Mouse (Mus musculus) midbrain, embryonic 14.5 days (tissue): ENCODE data around the gene Fam83g. TPM values are rescaled to one million over a fixed set of nuclear protein-coding genes. Genes with fewer than 3 reads are reported as not detected.

ENCODE experiments used
- ATAC-seq: fragments of 200-750 bp; cut with Nextera tagmentation; 2 replicates; pipeline ENCODE4 v1.8.0; 2017; ENCODE audit warnings: moderate number of reproducible peaks, moderate library complexity; ENCODE audit not compliant: low FRiP score, low TSS enrichment
- DNase-seq: peaks from one replicate; pipeline ENCODE4 v3.0.0-alpha.2; 2015
- H3K27ac ChIP-seq: fragments of 300-500 bp; sonication (generic); replicated peaks from 2 replicates; pipeline ENCODE4 v1.5.1; 2014; ENCODE audit warnings: mild to moderate bottlenecking, low read depth, low read length, moderate library complexity
- H3K27me3 ChIP-seq: fragments of 300-500 bp; sonication (generic); 2 replicates; pipeline ENCODE4 v1.6.1; 2014; ENCODE audit warnings: low read length, control low read depth, mixed read lengths; ENCODE audit not compliant: control insufficient read depth, insufficient read depth
- H3K36me3 ChIP-seq: fragments of 300-500 bp; sonication (generic); 2 replicates; pipeline ENCODE4 v1.6.1; 2014; ENCODE audit warnings: low read length, control low read depth; ENCODE audit not compliant: control insufficient read depth, insufficient read depth
- H3K4me1 ChIP-seq: fragments of 300-500 bp; sonication (generic); 2 replicates; pipeline ENCODE4 v1.6.1; 2014; ENCODE audit warnings: mild to moderate bottlenecking, antibody characterized with exemption, low read length, control low read depth; ENCODE audit not compliant: control insufficient read depth, insufficient read depth
- H3K4me2 ChIP-seq: fragments of 300-500 bp; sonication (generic); 2 replicates; pipeline ENCODE4 v1.6.1; 2014; ENCODE audit warnings: mild to moderate bottlenecking, low read length, moderate library complexity
- H3K4me3 ChIP-seq: fragments of 300-500 bp; sonication (generic); replicated peaks from 2 replicates; pipeline ENCODE4 v1.5.1; 2014; ENCODE audit warnings: low read depth, low read length
- H3K9ac ChIP-seq: fragments of 300-500 bp; sonication (generic); replicated peaks from 2 replicates; pipeline ENCODE4 v1.6.1; 2014; ENCODE audit warnings: mild to moderate bottlenecking, low read length, moderate library complexity
- H3K9me3 ChIP-seq: fragments of 300-500 bp; sonication (generic); 2 replicates; pipeline ENCODE4 v1.6.1; 2016; ENCODE audit warnings: low read length, control low read depth, mixed read lengths; ENCODE audit not compliant: control insufficient read depth
- WGBS: fragments of 180-500 bp; shearing (Covaris S2); extraction: QIAGEN DNeasy Blood & Tissue Kit; methylation state at CpG from one replicate; pipeline ENCODE4 v1.1.7; 2014; 5-methylcytosine and 5-hydroxymethylcytosine counted together
- polyA plus RNA-seq: library from polyadenylated mRNA; unstranded; fragments of >200 nt; fragmentation: Nextera tagmentation; extraction: Ambion mirVana; gene quantifications from 2 replicates; pipeline ENCODE4 v1.2.1, GENCODE M21; 2014

The Fam83g gene
- polyA plus RNA-seq, 1 experiment from 2014 or later: 0.11 TPM

- 79% methylated on average over 2 of the region's 2 CpGs for WGBS
- Histone ChIP-seq H3K9ac (no peak overlapping the region), H3K4me3 (no peak overlapping the region), H3K9me3 (no peaks in the 10 kb centered on the region), H3K4me2 (no peak overlapping the region), H3K4me1 (no peaks in the 10 kb centered on the region), H3K27me3 (no peaks in the 10 kb centered on the region), H3K27ac (no peak overlapping the region), H3K36me3 (no peaks in the 10 kb centered on the region)
- DNase-seq (no peak), ATAC-seq (no peak)
Measured at GRCm38 (mm10) chr11:61657432-61657831, 26.5 kb upstream of the Fam83g start.

- Histone ChIP-seq H3K4me1 (no peaks in the 10 kb centered on the region), H3K4me2 (no peak overlapping the region)
- 93% methylated on average over 3 of the region's 3 CpGs for WGBS
Measured at GRCm38 (mm10) chr11:61658360-61658922, 25.4 kb upstream of the Fam83g start.

GRCm38 (mm10) chr11:61659011-61659858 is 24.7 kb upstream of the Fam83g start:
- H3K9me3 ChIP-seq: no peaks in the 10 kb centered on the region
- H3K4me2 ChIP-seq: no peak overlapping the region
- no peak for DNase-seq
- no peak overlapping the region for H3K27ac ChIP-seq
- WGBS: 86% methylated on average over 4 of the region's 4 CpGs
- H3K9ac ChIP-seq: no peak overlapping the region
- no peaks in the 10 kb centered on the region for H3K4me1 ChIP-seq
- no peak overlapping the region for H3K4me3 ChIP-seq
- H3K36me3 ChIP-seq: no peaks in the 10 kb centered on the region
- no peak for ATAC-seq
- no peaks in the 10 kb centered on the region for H3K27me3 ChIP-seq

More at GRCm38 (mm10) chr11:61658360-61658922, 25.4 kb upstream of the Fam83g start:
- no peaks in the 10 kb centered on the region for H3K27me3 ChIP-seq
- DNase-seq (no peak), ATAC-seq (no peak)
- no peak overlapping the region for H3K9ac ChIP-seq
- H3K4me3 ChIP-seq: no peak overlapping the region
- no peaks in the 10 kb centered on the region for H3K36me3 ChIP-seq
- no peaks in the 10 kb centered on the region for H3K9me3 ChIP-seq
- no peak overlapping the region for H3K27ac ChIP-seq

GRCm38 (mm10) chr11:61660001-61660400 is 23.9 kb upstream of the Fam83g start:
- no peaks in the 10 kb centered on the region for H3K27me3 ChIP-seq
- H3K4me3 ChIP-seq: no peak overlapping the region
- H3K36me3 ChIP-seq: no peaks in the 10 kb centered on the region
- WGBS: 87% methylated on average over 8 of the region's 8 CpGs
- no peak overlapping the region for H3K9ac ChIP-seq
- H3K9me3 ChIP-seq: no peaks in the 10 kb centered on the region
- ATAC-seq: no peak
- DNase-seq: no peak
- H3K4me2 ChIP-seq: no peak overlapping the region
- H3K4me1 ChIP-seq: no peaks in the 10 kb centered on the region
- H3K27ac ChIP-seq: no peak overlapping the region

- Histone ChIP-seq H3K27me3 (no peaks in the 10 kb centered on the region), H3K36me3 (no peaks in the 10 kb centered on the region), H3K9ac (no peak overlapping the region), H3K4me1 (no peaks in the 10 kb centered on the region), H3K4me2 (no peak overlapping the region), H3K9me3 (no peaks in the 10 kb centered on the region), H3K27ac (no peak overlapping the region), H3K4me3 (no peak overlapping the region)
- no peak for ATAC-seq
- no peak for DNase-seq
- 75% methylated on average over 7 of the region's 7 CpGs for WGBS
Measured at GRCm38 (mm10) chr11:61660806-61661392, 23.0 kb upstream of the Fam83g start.

GRCm38 (mm10) chr11:61662189-61662588 is 21.7 kb upstream of the Fam83g start:
- Histone ChIP-seq H3K9me3 (no peaks in the 10 kb centered on the region), H3K36me3 (no peaks in the 10 kb centered on the region), H3K27me3 (no peaks in the 10 kb centered on the region), H3K4me1 (no peaks in the 10 kb centered on the region), H3K4me2 (no peak overlapping the region), H3K4me3 (no peak overlapping the region), H3K9ac (no peak overlapping the region), H3K27ac (no peak overlapping the region)
- WGBS: 89% methylated on average over 5 of the region's 5 CpGs
- DNase-seq: no peak
- ATAC-seq: no peak

- WGBS: 84% methylated on average over 4 of the region's 4 CpGs
- ATAC-seq: no peak
- no peaks in the 10 kb centered on the region for H3K27me3 ChIP-seq
- no peak overlapping the region for H3K4me3 ChIP-seq
- no peak overlapping the region for H3K9ac ChIP-seq
- H3K4me2 ChIP-seq: no peak overlapping the region
- H3K27ac ChIP-seq: no peak overlapping the region
- H3K4me1 ChIP-seq: no peaks in the 10 kb centered on the region
- no peaks in the 10 kb centered on the region for H3K36me3 ChIP-seq
- no peak for DNase-seq
- no peaks in the 10 kb centered on the region for H3K9me3 ChIP-seq
Measured at GRCm38 (mm10) chr11:61665401-61665800, 18.5 kb upstream of the Fam83g start.

GRCm38 (mm10) chr11:61665991-61666799 is 17.7 kb upstream of the Fam83g start:
- Histone ChIP-seq H3K27me3 (no peaks in the 10 kb centered on the region), H3K4me2 (no peak overlapping the region), H3K4me1 (no peaks in the 10 kb centered on the region), H3K36me3 (no peaks in the 10 kb centered on the region), H3K27ac (no peak overlapping the region), H3K4me3 (no peak overlapping the region), H3K9me3 (no peaks in the 10 kb centered on the region), H3K9ac (no peak overlapping the region)
- peak; percentile 66 for DNase-seq
- no peak for ATAC-seq
- 50% methylated on average over 7 of the region's 7 CpGs for WGBS
